Mouse (Mus musculus): ENCODE measurements around the gene Hist2h2aa2. TPM values are rescaled to one million over a fixed set of nuclear protein-coding genes. Genes with fewer than 3 reads are reported as not detected.

The Hist2h2aa2 gene
- polyA plus RNA-seq, 1 experiment from 2014 or later, result 66.0 TPM

DNA sequence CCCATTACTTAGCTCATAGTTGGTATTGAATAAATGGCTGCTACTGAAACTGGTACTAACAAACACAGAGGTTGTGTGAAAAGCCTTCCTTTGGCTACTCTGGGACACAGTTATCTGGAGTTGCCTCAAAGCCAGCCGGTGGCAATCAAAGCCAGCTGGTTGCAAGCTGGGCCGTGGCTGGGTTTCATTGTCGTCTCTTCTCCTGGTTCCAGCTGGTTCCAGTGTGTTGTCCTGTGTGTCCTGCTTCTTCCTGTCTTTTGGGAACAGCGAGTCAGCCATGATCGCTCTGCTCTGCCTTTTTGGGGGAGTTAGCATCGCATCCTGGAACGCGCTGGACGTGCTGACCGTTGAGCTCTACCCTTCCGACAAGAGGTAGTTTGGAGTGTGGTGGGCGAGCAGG lies 47.1 kb downstream of the Hist2h2aa2 start:
- 44% methylated on average over 12 of the region's 12 CpGs for WGBS
- Histone ChIP-seq H3K4me3 (replicated peaks) (no peak overlapping the region), H3K27ac (no peak overlapping the region)

More for the DNA sequence above, 47.1 kb downstream of the Hist2h2aa2 start:
- Histone ChIP-seq H3K4me2 (no peak overlapping the region), H3K36me3 (peaks cover 7% of the 10 kb centered on the region; the same call in 1 of the 2 replicates), H3K4me1 (replicated peaks) (peaks cover 9% of the 10 kb centered on the region), H3K9ac (replicated peaks) (no peak overlapping the region), H3K27me3 (0 out of 2 replicates have a peak, but pooled peaks cover 3% of the 10 kb centered on the region), H3K9me3 (no peaks in the 10 kb centered on the region)
- no peak for ATAC-seq (ENCODE audit: insufficient number of reproducible peaks, insufficient read depth, low FRiP score, low TSS enrichment, low read depth)

Small RNAs within 50 kb of the gene (microRNA-seq; reads per million reads assigned to microRNA genes)
- gene Gm44492 (not detected), gene Gm47311 (not detected), gene Gm47313 (not detected)

Other genes starting within 250 kb of the Hist2h2aa2 start
- gene Plekho1, start 244.3 kb downstream of the Hist2h2aa2 start, polyA plus RNA-seq (2016; fragmentation: Nextera tagmentation; extraction: Ambion mirVana), result 79.8 and 91.8 TPM in 2 replicates
- 36.5 and 38.9 TPM in 2 replicates for gene Vps45, start 181.8 kb downstream of the Hist2h2aa2 start, polyA plus RNA-seq (2016; fragmentation: Nextera tagmentation; extraction: Ambion mirVana)
- 18.7 and 23.3 TPM in 2 replicates for gene Otud7b, start 135.7 kb downstream of the Hist2h2aa2 start, polyA plus RNA-seq (2016; fragmentation: Nextera tagmentation; extraction: Ambion mirVana)
- 31.3 and 34.0 TPM in 2 replicates for gene Mtmr11, start 78.3 kb downstream of the Hist2h2aa2 start, polyA plus RNA-seq (2016; fragmentation: Nextera tagmentation; extraction: Ambion mirVana)
- gene Sf3b4, start 67.9 kb downstream of the Hist2h2aa2 start, polyA plus RNA-seq (2016; fragmentation: Nextera tagmentation; extraction: Ambion mirVana), result 178 and 209 TPM in 2 replicates
- gene Sv2a, start 59.1 kb downstream of the Hist2h2aa2 start, polyA plus RNA-seq (2016; fragmentation: Nextera tagmentation; extraction: Ambion mirVana), result 5.6 and 5.9 TPM in 2 replicates
- gene Bola1, start 20.6 kb downstream of the Hist2h2aa2 start, polyA plus RNA-seq (2016; fragmentation: Nextera tagmentation; extraction: Ambion mirVana), result 54.6 and 56.3 TPM in 2 replicates
- 1.7 and 2.0 TPM in 2 replicates for gene Hist2h2ab, start 20.4 kb downstream of the Hist2h2aa2 start, polyA plus RNA-seq (2016; fragmentation: Nextera tagmentation; extraction: Ambion mirVana)
- gene Hist2h2ac, start 19.4 kb downstream of the Hist2h2aa2 start, polyA plus RNA-seq (2016; fragmentation: Nextera tagmentation; extraction: Ambion mirVana), result 13.1 and 17.7 TPM in 2 replicates
- gene Hist2h2be, start 19.2 kb downstream of the Hist2h2aa2 start, polyA plus RNA-seq (2016; fragmentation: Nextera tagmentation; extraction: Ambion mirVana), result 9.9 and 10.4 TPM in 2 replicates
- 9.0 and 11.9 TPM in 2 replicates for gene Hist2h3c2, start 1.1 kb downstream of the Hist2h2aa2 start, polyA plus RNA-seq (2016; fragmentation: Nextera tagmentation; extraction: Ambion mirVana)
- gene Hist2h2aa1, start 5.2 kb upstream of the Hist2h2aa2 start, polyA plus RNA-seq (2016; fragmentation: Nextera tagmentation; extraction: Ambion mirVana), result 17.4 and 36.2 TPM in 2 replicates
- gene Hist2h3c1, start 6.4 kb upstream of the Hist2h2aa2 start, polyA plus RNA-seq (2016; fragmentation: Nextera tagmentation; extraction: Ambion mirVana), result 0.35 TPM in 1 of 2 replicates, not detected in the other
- gene Hist2h4, start 23.0 kb upstream of the Hist2h2aa2 start, polyA plus RNA-seq (2016; fragmentation: Nextera tagmentation; extraction: Ambion mirVana), result 19.4 and 26.5 TPM in 2 replicates
- gene Hist2h3b, start 28.4 kb upstream of the Hist2h2aa2 start, polyA plus RNA-seq (2016; fragmentation: Nextera tagmentation; extraction: Ambion mirVana), result 95.3 and 139 TPM in 2 replicates
- 21.4 and 34.9 TPM in 2 replicates for gene Hist2h2bb, start 29.5 kb upstream of the Hist2h2aa2 start, polyA plus RNA-seq (2016; fragmentation: Nextera tagmentation; extraction: Ambion mirVana)
- gene Fcgr1, start 53.7 kb upstream of the Hist2h2aa2 start, polyA plus RNA-seq (2016; fragmentation: Nextera tagmentation; extraction: Ambion mirVana), result 0.94 and 1.1 TPM in 2 replicates
- gene BC107364, start 212.0 kb upstream of the Hist2h2aa2 start, polyA plus RNA-seq (2016; fragmentation: Nextera tagmentation; extraction: Ambion mirVana), result not detected in 2 replicates